Mouse (Mus musculus) lung, embryonic 16.5 days (tissue): Measurements from ENCODE around the gene Nenf. TPM values are rescaled to one million over a fixed set of nuclear protein-coding genes. Genes with fewer than 3 reads are reported as not detected.

Source experiments
- ATAC-seq: fragments of 200-750 bp; cut with Nextera tagmentation; 2 replicates; pipeline ENCODE4 v1.8.0; 2017; ENCODE audit warnings: low read depth, mild to moderate bottlenecking, moderate library complexity
- H3K27ac ChIP-seq: fragments of 300-500 bp; sonication (generic); 2 replicates; pipeline ENCODE4 v1.5.1; 2014; ENCODE audit warnings: mild to moderate bottlenecking, control low read depth, low read length
- H3K27me3 ChIP-seq: fragments of 300-500 bp; sonication (generic); 2 replicates; pipeline ENCODE4 v1.6.1; 2014; ENCODE audit warnings: low read depth, low read length, mixed read lengths; ENCODE audit not compliant: control insufficient read depth, insufficient read depth
- H3K36me3 ChIP-seq: fragments of 300-500 bp; sonication (generic); 2 replicates; pipeline ENCODE4 v1.6.1; 2014; ENCODE audit warnings: low read length; ENCODE audit not compliant: control insufficient read depth, insufficient read depth
- H3K4me1 ChIP-seq: fragments of 300-500 bp; sonication (generic); replicated peaks from 2 replicates; pipeline ENCODE4 v1.6.1; 2014; ENCODE audit warnings: low read length, mixed read lengths; ENCODE audit not compliant: control insufficient read depth, insufficient read depth
- H3K4me2 ChIP-seq: fragments of 300-500 bp; sonication (generic); 2 replicates; pipeline ENCODE4 v1.6.1; 2014; ENCODE audit warnings: low read depth, low read length, control low read depth
- H3K4me3 ChIP-seq: fragments of 300-500 bp; sonication (generic); 2 replicates; pipeline ENCODE4 v1.5.1; 2014; ENCODE audit warnings: mild to moderate bottlenecking, low read length, control low read depth
- H3K9ac ChIP-seq: fragments of 300-500 bp; sonication (generic); 2 replicates; pipeline ENCODE4 v1.6.1; 2014; ENCODE audit warnings: low read length, control low read depth
- H3K9me3 ChIP-seq: fragments of 300-500 bp; sonication (generic); 2 replicates; pipeline ENCODE4 v1.6.1; 2016; ENCODE audit warnings: low read length; ENCODE audit not compliant: control insufficient read depth
- WGBS: fragments of 180-500 bp; shearing (Covaris S2); extraction: QIAGEN DNeasy Blood & Tissue Kit; methylation state at CpG from one replicate; pipeline ENCODE4 v1.1.7; 2014; 5-methylcytosine and 5-hydroxymethylcytosine counted together
- polyA plus RNA-seq: library from polyadenylated mRNA; unstranded; fragments of >200 nt; fragmentation: Nextera tagmentation; extraction: Ambion mirVana; gene quantifications from 2 replicates; pipeline ENCODE4 v1.2.1, GENCODE M21; 2015

Gene Nenf
- polyA plus RNA-seq, 1 experiment from 2014 or later: 107 TPM

DNA sequence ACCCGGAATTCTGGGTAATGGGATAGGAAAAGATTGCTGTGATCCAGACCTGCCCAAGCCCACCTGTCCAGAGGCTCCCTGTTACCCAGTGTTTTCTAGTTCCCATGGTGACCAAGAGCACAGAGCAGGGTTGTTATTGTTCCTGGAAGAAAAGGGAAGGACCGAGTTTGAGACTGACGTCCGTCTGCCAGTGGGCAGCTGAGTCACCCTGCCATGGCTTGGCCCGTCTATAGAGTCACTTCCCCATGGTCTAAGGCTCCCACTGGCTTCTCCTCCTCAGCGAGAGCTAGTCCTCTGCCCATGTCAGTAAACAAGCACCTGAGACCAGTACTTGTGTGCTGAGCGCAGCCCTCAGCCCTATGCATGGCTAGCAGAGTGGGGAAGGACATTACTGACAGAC lies 36.8 kb downstream of the Nenf start:
- Histone ChIP-seq H3K4me3 (no peak overlapping the region), H3K9me3 (no peaks in the 10 kb centered on the region), H3K4me1 (peaks cover 24% of the 10 kb centered on the region), H3K27me3 (no peaks in the 10 kb centered on the region), H3K36me3 (no peaks in the 10 kb centered on the region), H3K9ac (no peak overlapping the region), H3K4me2 (no peak overlapping the region), H3K27ac (no peak overlapping the region)
- 57% methylated on average over 7 of the region's 7 CpGs for WGBS
- no peak for ATAC-seq

DNA sequence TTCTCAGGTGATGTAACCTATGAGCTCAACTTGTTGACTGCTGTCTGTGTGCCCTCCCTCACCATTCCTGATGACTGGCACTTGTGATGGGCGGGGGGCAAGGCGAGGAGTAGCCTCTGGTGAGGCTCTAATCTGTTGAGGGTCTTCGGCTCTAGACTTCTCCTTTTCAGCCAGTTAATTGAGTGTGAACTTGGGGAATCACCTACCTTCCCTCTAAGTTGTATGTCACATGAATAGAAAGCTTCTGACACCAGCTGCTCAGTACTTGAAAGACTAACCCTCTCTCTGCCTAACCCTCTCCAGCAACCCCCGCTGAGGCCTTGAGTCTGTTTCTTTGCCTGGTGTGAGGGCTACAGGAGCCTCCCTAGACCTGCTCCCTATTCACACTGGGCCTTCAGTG lies 39.7 kb downstream of the Nenf start:
- Histone ChIP-seq H3K9me3 (no peaks in the 10 kb centered on the region), H3K4me2 (peak overlapping the region; percentile 14; the same call in 1 of the 2 replicates), H3K36me3 (no peaks in the 10 kb centered on the region), H3K4me3 (no peak overlapping the region), H3K27ac (peak overlapping the region; percentile 77), H3K9ac (no peak overlapping the region), H3K27me3 (no peaks in the 10 kb centered on the region), H3K4me1 (peaks cover 24% of the 10 kb centered on the region)
- 65% methylated on average over 4 of the region's 4 CpGs for WGBS
- no peak for ATAC-seq

DNA sequence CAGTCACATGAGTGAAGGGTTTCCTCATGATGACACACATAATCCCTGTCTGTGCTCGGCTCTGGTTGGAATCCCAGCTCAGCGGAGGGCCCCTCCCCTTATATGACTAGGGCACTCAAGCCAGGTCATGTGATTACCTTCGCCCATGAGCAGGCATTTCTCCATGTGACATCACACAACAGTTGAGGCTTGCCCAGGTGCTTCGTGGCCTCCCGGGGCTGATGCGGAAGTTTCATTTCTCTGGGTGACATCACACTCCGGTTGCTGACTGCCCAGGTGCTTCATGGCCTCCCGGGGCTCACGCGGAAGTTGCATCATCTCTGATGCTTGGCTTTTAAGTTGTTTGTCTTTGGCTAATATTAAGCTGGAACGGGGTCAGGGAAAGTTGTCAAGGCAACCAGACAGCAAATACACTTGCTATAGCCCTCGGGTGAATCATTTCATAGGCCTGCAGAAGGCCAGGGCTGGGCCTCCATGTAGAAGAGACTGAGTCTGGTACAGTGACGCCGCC lies 40.4 kb downstream of the Nenf start:
- Histone ChIP-seq H3K9ac (no peak overlapping the region), H3K27ac (peak overlapping the region; percentile 30; the same call in 1 of the 2 replicates), H3K4me3 (0 out of 2 replicates have a peak overlapping the region, but pooled peaks have one; percentile 7), H3K4me1 (peaks cover 24% of the 10 kb centered on the region), H3K36me3 (no peaks in the 10 kb centered on the region), H3K9me3 (no peaks in the 10 kb centered on the region), H3K27me3 (no peaks in the 10 kb centered on the region), H3K4me2 (no peak overlapping the region)
- WGBS: 46% methylated on average over 14 of the region's 14 CpGs
- peak; percentile 85 for ATAC-seq

DNA sequence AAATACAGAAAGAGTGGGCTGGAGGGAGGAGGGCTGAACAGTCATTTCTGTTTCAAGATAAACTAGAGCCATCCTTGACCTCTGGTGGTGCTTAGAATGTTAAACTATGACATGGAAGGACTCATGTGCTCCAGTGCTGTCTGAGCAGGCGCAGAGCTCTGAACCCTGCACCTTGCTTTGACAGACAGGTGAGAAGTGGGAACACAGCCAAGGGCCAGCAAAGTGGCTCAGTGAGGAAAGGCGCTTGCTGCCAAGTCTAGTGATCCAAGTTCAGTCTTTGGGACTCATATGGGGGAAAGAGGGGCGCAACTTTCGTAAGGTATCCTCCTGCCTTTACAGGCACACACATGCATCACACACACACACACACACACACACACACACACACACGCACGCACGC lies 41.8 kb downstream of the Nenf start:
- no peak overlapping the region for H3K4me2 ChIP-seq
- WGBS: 92% methylated on average over 5 of the region's 7 CpGs
- no peaks in the 10 kb centered on the region for H3K36me3 ChIP-seq
- peaks cover 21% of the 10 kb centered on the region for H3K4me1 ChIP-seq
- H3K27ac ChIP-seq: no peak overlapping the region
- no peaks in the 10 kb centered on the region for H3K27me3 ChIP-seq
- H3K9me3 ChIP-seq: no peaks in the 10 kb centered on the region
- ATAC-seq: no peak
- H3K9ac ChIP-seq: no peak overlapping the region
- no peak overlapping the region for H3K4me3 ChIP-seq

DNA sequence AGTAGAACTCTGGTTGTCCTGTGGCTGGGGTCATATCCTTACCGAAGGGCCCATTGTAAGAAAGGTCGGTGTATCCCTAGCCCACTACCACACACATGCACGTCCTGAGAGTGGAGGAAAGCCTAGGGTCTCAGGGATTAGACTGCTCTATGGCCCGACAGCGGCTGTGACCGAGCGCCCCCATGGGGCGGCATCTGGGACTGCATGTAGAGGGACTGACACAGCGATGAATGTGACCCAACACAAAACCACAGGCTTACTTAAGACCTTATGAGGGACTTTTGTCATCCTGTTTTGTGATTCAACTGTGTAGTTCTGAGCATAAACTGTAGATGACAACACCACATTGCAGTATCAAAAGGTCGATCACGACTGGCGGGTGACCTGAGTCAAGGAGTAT lies 42.5 kb downstream of the Nenf start:
- Histone ChIP-seq H3K4me2 (no peak overlapping the region), H3K27me3 (no peaks in the 10 kb centered on the region), H3K27ac (no peak overlapping the region), H3K4me1 (peaks cover 17% of the 10 kb centered on the region), H3K9ac (no peak overlapping the region), H3K9me3 (no peaks in the 10 kb centered on the region), H3K4me3 (no peak overlapping the region), H3K36me3 (no peaks in the 10 kb centered on the region)
- 11% methylated on average over 12 of the region's 12 CpGs for WGBS
- 0 out of 2 replicates have a peak, but pooled peaks have one; percentile 13 for ATAC-seq

DNA sequence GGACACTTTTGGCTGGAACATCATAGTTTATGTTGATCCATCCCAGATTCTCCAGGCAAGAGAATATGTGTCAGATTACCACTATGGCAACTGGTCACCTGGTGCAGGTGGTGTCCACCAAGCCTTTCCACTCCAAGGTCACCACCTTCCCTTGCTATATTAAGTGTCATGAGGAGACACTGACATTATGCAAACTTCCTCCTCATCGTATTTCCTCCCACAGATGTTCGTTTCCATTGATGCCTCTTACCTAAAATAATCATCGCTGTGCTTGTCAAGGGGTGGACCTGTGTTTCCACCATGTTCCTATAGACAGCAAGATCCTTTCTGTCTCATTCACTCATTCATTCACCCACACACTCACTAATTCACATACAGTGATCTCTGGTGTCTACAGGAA lies 45.3 kb downstream of the Nenf start:
- no peaks in the 10 kb centered on the region for H3K36me3 ChIP-seq

DNA sequence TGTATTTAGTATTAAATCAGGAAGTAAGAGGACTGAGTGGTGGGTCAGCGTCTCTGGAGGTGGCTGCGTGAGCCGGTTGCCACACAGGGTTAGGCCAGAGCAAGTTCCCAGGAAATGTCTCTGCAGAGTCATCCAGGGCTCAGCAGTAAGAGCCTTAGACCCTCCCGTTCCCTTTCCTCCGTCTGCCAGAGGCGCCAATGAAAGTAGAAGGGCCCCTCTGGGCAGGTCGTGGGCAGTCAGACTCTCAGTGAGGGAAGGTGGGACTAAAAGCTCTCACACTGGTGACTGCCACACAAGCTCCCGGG lies 48.4 kb downstream of the Nenf start:
- Histone ChIP-seq H3K4me2 (no peak overlapping the region), H3K9me3 (no peaks in the 10 kb centered on the region), H3K27ac (no peak overlapping the region), H3K4me1 (no peaks in the 10 kb centered on the region; the same call in 1 of the 2 replicates), H3K4me3 (no peak overlapping the region), H3K27me3 (no peaks in the 10 kb centered on the region), H3K36me3 (no peaks in the 10 kb centered on the region), H3K9ac (no peak overlapping the region)
- ATAC-seq: peak; percentile 34; the same call in 1 of the 2 replicates
- WGBS: 33% methylated on average over 8 of the region's 8 CpGs

More for the DNA sequence above, 45.3 kb downstream of the Nenf start:
- WGBS: 64% methylated on average over 3 of the region's 3 CpGs
- Histone ChIP-seq H3K4me2 (no peak overlapping the region), H3K27ac (no peak overlapping the region), H3K9me3 (no peaks in the 10 kb centered on the region), H3K4me1 (peaks cover 3% of the 10 kb centered on the region; the same call in 1 of the 2 replicates), H3K9ac (no peak overlapping the region), H3K27me3 (no peaks in the 10 kb centered on the region), H3K4me3 (no peak overlapping the region)
- no peak for ATAC-seq

DNA sequence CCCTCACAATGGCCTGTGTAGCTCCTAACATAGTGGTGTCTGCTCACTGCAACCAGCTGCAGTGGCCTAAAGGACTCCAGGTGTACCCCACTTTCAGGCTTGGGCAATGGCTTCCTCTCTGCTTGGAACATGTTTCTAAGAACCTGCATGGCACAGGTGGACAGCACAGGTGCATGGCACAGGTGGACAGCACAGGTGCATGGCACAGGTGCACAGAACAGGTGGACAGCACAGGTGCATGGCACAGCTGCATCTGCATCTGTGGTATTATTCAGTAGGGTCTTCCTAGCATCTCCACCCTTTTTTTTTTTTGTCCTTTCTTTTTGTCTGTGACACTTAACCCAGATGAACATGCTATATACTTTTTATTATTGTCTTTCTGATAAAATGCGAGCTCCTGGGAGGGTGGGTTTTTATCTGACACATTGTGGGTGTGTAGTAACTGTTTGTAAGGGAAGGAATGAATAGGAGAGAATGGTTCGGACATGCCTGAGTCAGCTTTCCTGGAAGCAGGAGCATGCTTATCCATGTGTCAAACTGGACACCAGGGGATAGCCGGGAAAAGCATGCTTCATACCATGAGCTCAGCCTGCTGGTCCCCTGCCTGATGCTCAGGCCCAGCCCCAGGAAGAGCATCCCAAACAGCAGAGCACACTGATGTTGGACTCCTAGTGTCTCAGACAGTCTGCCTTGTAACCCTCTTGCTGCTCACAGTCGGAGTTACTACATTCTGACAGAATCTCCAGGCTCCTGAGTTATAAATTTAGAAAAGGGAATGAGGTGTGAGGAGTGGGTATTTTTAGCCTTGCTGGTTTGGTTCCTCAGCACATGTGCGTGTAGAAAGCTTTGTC lies 49.0 kb downstream of the Nenf start:
- H3K27ac ChIP-seq: no peak overlapping the region
- no peaks in the 10 kb centered on the region; the same call in 1 of the 2 replicates for H3K4me1 ChIP-seq
- no peak overlapping the region for H3K4me2 ChIP-seq
- no peak overlapping the region for H3K9ac ChIP-seq
- WGBS: 51% methylated on average over 5 of the region's 5 CpGs
- H3K27me3 ChIP-seq: no peaks in the 10 kb centered on the region
- no peaks in the 10 kb centered on the region for H3K9me3 ChIP-seq
- no peak for ATAC-seq
- H3K4me3 ChIP-seq: no peak overlapping the region
- no peaks in the 10 kb centered on the region for H3K36me3 ChIP-seq

DNA sequence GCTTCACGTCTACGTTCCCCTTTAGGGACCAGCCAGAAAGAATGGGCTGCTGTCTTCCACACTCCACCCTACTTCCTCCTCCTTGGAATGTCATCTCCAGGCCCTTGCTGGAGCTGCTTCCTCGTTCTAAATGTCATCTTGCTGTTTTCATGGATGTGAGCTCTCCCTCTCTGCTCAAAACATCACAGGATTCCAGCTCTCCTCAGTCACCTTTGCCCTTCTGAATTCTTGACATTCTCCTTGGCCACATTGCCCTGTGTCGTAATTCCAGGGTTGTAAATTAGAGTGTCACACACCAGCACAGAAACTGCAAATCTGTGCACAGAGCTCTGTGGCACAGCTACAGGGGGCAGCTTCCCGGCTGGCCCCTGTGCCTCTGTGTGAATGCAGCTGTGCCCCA lies 50.1 kb downstream of the Nenf start:
- WGBS: 23% methylated on average over 5 of the region's 5 CpGs
- Histone ChIP-seq H3K4me3 (no peak overlapping the region), H3K36me3 (no peaks in the 10 kb centered on the region), H3K4me1 (no peaks in the 10 kb centered on the region; the same call in 1 of the 2 replicates), H3K27me3 (no peaks in the 10 kb centered on the region), H3K9ac (no peak overlapping the region), H3K9me3 (no peaks in the 10 kb centered on the region), H3K27ac (no peak overlapping the region), H3K4me2 (no peak overlapping the region)
- no peak for ATAC-seq
